Mouse (Mus musculus) A20 (cell line): ENCODE results near the gene Gnas.

Source experiments
- DNase-seq: peaks from one replicate; pipeline ENCODE4 v3.0.0-alpha.2; 2011; ENCODE audit warnings: low read depth, low spot score

Gnas gene

GRCm38 (mm10) chr2:174284011-174284410 lies at the start of gene Gnas:
Gnas (plus strand) TSS chr2:174284320.
- DNase-seq, result no peak

DNA sequence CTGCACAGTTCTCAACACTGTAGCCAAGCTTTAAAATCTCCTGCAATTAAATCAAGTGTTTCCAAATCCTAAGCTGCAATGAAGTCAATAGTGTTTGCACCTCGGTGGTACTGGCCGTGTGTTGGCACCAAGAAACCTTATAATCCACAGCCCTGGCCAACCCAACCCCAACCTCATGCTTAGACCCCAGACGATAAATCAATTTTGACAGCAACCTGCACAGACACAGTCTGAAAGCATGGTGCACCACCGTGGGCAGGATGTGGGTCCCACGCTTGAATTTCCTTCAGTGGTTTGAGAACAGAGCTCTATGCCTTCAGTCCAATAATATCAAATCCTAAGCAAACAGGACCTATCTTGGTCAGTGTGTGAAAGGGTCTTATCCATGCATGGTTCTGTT lies 41.7 kb upstream of the Gnas start:
- DNase-seq, result no peak

DNA sequence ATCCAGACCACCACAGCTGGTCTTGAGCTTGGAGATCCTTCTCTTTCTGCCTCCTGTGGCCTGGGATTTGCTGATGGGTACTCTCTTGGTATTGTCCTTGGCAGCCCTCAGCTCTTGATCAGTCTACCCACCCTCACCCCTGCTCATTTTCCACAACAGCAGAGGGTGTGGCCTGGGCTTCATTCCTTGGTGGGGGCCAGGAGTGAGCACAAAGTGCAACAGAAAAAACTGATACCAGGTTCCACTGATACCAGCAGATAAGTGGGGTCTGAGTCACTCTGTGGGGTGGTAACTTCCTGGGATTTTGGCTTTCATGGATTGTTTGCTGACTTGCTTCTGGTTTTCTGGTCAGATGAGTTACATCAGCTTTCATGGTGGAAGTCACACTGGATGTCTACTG lies 32.2 kb upstream of the Gnas start:
- no peak for DNase-seq

- no peak for DNase-seq
Measured at GRCm38 (mm10) chr2:174257312-174257711, 26.8 kb upstream of the Gnas start.

- no peak for DNase-seq
Measured at GRCm38 (mm10) chr2:174260004-174260403, 24.1 kb upstream of the Gnas start.

- DNase-seq, result no peak
Measured at GRCm38 (mm10) chr2:174260908-174261800, 23.0 kb upstream of the Gnas start.

DNA sequence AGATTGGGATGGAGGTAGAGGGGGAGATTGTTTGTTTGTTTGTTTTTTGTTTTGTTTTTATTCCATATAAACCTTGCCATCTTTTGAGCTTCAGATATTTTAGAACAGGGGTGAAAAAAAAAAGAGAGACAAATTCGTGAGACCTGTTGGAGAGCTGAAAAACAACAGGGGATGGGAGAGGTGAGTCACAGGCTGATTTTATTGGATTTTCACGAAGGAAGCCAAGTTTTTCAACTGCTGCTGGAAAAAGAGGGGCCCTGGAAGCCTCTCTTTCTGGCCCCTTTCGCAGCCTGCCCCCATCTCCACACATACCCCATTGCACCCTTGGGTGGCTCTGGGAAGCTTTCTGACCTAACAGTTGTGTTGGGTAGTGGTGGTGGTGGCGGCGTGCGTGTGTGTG lies 22.3 kb upstream of the Gnas start:
- DNase-seq, result no peak

DNA sequence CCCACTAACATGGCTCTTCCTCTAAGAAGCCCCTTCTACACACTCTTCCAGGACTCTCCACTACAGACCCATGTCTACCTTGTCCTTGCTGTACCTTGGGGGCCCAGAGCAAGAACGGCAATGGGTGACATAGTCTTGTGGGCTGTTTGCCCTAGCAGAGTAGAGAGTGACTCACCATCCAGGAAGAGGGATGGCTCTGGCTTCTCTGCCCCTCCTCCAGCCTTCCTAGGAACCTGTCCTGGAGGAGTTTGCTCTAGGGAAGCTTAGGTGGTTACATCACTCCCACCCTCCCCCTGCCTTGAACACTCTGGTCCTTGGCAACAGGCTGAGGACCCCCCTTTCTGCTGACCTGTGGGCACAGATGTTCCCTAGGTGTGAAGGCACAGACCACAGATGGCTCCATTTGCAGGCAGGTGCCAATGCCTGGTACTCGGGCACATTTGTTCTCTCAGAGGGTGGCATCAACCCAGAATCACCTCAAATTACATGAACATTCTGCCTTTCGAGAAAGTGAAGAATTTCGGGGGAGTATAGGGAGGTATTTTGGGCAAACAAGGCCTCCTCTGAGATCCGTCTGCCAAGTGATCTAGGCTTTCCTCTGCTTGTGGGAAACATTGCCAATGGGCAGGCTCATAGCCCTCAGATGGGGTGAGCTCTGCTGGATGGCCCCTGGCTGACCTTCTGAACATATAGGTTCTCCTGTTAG lies 20.9 kb upstream of the Gnas start:
- DNase-seq, result no peak

- DNase-seq, result no peak
Measured at GRCm38 (mm10) chr2:174264248-174264647, 19.9 kb upstream of the Gnas start.

- no peak for DNase-seq
Measured at GRCm38 (mm10) chr2:174270416-174270815, 13.7 kb upstream of the Gnas start.

GRCm38 (mm10) chr2:174271459-174271858 lies 12.7 kb upstream of the Gnas start:
- no peak for DNase-seq

DNA sequence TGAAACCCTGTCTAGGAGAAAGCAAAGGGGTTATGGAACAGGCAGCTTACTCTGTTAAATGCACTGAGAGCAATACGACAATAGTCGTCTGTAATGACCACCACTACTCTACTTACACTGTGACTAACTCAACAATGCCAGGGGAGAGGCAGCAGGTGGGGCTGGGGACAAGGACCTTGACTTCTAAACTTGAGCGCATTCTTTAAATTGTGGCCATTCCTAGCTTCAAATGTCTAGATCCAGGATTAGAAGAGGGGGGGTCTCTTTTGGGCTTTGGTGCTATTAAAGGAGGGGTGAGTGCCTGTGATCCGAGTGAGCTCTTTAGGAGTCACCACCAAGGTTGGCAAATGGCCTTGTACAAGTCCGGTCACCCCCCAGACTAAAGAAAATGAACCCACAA lies 11.0 kb upstream of the Gnas start:
- DNase-seq, result no peak

DNA sequence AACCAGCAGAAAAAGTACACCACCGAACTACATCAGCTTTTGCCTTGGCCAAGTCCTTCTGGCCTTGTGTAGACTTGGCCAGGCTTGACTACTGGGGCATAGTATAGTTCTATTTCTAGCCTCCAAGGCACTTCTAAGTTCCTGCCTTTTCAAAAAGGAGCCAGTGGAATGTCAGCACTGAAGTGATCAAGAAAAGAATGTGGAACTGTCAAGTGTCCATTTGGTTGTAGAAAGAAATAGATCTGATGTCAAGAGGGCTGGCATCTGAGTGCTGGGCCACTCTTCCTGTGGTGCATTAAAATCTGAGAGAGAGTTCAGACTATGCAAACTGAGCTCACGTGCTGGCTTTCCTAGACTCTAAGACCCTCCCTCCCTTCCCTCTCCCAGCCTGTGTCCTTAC lies 10.2 kb upstream of the Gnas start:
- no peak for DNase-seq

GRCm38 (mm10) chr2:174279771-174280170 lies 4.3 kb upstream of the Gnas start:
- DNase-seq, result no peak

DNA sequence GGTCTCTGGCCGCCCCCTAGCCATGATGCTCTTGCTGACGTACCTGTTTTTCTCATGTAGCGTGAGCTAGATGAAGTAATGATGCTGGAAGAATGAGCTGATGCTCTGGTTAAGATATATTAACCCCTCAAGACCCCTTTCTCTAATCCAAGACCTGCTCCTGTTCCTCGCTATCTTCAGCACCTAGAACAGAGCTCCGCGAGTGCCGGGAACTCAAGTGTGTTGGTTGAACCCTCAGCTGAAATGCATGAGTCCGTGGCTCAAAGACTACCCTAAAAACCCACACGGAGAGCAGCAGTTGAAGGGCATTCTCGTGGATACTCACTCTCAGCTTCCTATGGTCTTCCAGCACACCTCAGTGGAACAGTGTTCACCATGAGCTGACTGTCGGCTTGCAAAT lies 779 bp upstream of the Gnas start:
- no peak for DNase-seq

GRCm38 (mm10) chr2:174284807-174285457 lies 812 bp downstream of the Gnas start:
- no peak for DNase-seq

DNA sequence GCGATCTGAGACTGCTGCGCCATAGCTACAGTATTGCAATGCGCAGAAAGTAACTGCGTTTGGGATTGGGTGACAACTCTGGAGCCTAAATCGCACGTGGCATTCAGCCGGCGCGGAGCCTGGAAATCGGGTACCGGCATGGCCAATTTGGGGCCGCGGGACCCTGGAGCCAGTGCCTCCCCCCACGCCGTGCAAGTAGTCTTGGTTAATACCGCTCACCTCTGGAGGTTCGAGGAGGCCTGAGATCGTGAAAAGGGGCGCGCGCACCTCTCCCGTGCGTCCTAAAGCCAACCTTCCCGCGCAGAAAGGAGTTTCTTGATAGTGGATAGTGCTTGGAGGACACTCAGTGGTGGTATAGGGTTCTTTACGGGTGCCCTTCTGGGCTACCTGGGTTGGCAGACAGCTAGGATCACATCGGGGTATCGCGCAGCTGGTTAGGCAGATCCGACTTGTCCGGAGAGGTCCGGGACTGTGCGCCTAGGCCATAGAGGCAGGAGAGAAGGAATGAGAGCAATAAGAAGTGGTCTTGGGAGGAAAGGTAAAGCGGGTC lies 1.9 kb downstream of the Gnas start:
- no peak for DNase-seq

GRCm38 (mm10) chr2:174287921-174288320 lies 3.8 kb downstream of the Gnas start:
- DNase-seq, result no peak

- no peak for DNase-seq
Measured at GRCm38 (mm10) chr2:174288673-174289430, 4.7 kb downstream of the Gnas start.

DNA sequence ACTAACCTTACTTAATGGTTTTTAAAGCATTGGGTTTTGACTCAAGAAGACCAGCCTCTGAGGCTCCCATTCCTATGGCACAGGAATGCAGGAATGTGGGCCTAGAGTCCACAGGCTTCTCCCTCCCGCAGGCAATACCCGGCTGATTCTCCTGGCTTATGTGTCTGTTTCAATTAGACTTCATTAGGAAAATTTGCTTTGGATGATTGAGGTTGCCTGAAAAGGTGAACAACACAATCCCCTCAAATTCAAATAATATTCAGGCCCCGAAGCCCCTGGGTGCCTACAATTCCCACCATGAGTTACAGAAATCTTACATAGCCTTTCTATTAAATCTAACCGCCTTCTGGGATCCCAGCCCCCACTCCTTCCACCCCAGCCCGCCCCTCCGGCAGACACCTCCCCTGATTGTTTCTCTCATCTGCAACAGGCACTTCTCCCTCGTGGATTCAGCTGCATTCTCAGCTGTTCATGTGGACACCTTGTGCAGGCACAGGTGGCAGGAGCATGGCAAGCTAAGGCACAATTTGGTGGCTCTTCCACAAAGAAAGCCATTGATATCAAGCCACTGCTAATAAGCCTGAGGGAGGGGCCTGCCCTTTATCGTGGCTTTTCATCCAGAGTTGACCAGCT lies 7.0 kb downstream of the Gnas start:
- DNase-seq, result no peak

DNA sequence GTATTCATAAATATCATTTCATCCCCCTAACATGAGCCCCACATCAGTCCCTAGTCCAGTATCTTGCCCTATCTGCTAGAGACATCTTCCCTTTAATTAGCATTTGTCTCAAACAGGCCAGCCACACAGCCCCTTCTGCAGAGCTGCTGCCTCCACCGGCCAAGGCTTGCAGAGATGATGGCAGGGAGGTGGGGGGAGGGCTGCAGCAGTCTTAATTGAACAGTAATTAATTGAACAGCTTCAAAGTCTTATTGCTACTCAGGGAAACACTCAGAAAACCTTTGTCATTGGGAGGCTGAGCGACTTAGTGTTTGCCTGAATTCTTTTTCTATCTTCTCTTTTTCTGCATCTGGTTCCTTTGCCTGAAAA lies 7.5 kb downstream of the Gnas start:
- no peak for DNase-seq
